Mouse (Mus musculus) thymus, adult 2 months (tissue): ENCODE results near the gene Atp23.

Experiments
- CTCF ChIP-seq: fragments of 200-500 bp; IDR thresholded peaks from 2 replicates; pipeline ENCODE4 v1.5.1; 2012; ENCODE audit warnings: mild to moderate bottlenecking, control low read depth, low read length, moderate library complexity, borderline replicate concordance; ENCODE audit not compliant: control insufficient read depth, poor library complexity, insufficient read depth; ENCODE audit errors: extremely low read depth
- POLR2A ChIP-seq: fragments of 200-500 bp; IDR thresholded peaks from 2 replicates; pipeline ENCODE4 v1.6.1; 2012; ENCODE audit warnings: mild to moderate bottlenecking, low read length, control low read depth, moderate library complexity; ENCODE audit not compliant: control insufficient read depth, poor library complexity, insufficient read depth; ENCODE audit errors: extremely low read depth

DNA sequence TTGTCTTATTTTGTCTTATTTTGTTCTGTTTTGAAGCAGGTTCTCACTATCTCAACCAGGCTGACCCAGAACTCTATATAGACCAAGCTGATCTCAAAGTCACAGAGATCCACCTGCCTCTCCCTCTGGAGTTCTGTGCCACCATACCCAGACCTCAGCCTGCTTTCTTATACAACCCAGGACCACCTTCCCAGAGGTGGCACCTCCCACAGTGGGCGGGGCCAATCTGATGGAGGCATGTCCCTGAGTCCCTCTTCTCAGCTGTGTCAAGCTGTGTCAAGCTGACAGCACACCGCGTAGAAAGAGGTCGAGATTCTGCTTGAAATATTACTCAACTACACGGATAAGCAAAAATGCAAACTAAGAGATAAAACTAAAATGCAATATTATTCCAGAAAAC lies 3.1 kb upstream of the Atp23 start:
- TF ChIP-seq POLR2A (no peak), CTCF (no peak)
